Mouse (Mus musculus): ENCODE measurements around the gene Zfp358.
A peak's percentile ranks its signal among the peaks of the same experiment; 100 is the strongest.

Zfp358 gene

DNA sequence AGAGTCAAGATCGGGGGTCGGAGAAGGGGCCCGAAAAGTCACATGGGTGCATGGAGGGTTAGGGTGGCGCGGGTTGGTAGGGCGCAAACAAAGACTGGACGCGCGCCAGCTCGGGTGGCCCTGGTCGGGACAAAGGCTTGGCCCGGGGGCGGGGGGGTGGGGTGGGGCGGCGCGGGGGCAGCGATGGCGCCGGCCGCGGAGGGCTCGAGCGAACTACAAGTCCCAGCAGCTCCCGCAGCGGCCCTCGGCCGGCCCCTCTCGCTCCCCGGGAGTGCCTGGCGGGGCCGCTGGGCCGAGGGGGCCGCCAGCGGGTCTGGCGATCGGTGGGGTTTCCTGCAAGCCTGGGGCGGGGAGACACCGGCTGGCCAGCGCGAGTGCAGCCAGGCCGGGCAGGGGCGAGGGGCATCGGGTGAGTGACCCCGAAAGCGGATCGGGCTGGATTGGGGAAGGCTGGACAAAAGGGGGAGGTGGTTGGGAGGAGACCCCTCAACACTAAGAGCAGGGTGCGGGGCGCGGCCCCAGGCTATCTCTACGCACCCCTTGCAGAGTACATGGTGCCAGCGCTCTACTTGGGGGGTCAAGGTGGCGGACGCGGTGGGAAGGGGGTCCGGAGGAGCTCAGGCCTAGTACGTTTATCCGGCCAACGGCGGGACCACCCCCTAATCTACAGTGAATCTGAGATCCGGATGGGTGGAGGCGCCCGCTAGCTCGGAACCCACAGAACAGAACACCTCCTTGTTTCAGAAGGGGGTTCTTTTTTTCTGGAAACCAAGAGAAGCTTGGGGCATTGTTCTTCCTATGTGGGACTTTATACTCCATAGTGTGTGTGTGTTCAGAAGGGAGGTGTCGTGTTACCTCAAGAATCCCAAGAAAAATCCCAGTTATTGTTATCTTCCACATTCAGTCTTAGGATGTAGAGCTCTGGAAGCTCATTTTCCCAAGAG is at the start of gene Zfp358:
TSS of gene Zfp358 (plus strand) at position 238 of the 944 bp plus-strand sequence.
- DNase-seq (ENCODE audit: low spot score in 2 of 2) = peak; percentile 75 to 77

GRCm38 (mm10) chr8:3449226-3449625 is 43.7 kb upstream of the Zfp358 start:
- no peak for DNase-seq (ENCODE audit: low spot score in 2 of 2)

DNA sequence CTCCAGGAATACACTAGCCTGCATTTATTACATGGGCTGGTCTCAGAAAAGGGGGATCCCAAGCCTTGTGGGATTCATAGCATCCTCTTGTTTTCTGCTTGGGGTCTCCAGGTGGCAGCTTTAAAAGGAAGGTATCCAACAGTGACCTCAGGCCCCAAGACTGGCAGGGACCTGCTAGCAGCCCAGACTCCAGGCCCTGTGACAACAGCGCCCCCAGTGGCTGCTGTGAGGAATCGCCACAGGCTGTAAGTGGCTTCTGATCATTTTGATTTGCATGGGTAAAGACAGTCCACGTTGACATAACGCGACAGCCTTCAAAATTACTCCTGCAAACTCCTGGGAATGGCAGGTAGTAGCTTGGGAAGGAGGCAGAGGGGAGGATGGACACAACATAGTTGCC is 42.3 kb upstream of the Zfp358 start:
- peak in 1 of 2 experiments; percentile 71 for DNase-seq (ENCODE audit: low spot score in 2 of 2)

GRCm38 (mm10) chr8:3451992-3452391 is 40.9 kb upstream of the Zfp358 start:
- no peak for DNase-seq (ENCODE audit: low spot score in 2 of 2)

DNA sequence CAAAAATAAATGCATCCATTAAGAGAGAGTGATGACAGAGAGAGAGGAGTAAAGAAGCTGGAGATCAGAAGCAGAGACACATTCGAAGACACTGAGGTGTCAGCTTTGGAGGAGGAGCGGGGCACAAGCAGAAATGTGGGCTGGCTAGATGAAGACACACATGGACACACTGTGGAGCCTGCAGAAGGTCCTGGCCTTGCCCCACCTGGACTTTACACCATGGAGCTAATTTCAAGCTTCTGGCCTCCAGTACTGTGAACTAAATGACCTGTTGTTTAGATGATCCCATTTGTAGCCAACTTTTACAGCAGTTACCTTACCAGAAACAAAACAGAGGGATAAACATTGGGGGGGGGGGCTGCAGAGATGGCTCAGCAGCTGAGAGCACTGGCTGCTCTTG is 29.7 kb upstream of the Zfp358 start:
- DNase-seq (ENCODE audit: low spot score in 2 of 2) = no peak

DNA sequence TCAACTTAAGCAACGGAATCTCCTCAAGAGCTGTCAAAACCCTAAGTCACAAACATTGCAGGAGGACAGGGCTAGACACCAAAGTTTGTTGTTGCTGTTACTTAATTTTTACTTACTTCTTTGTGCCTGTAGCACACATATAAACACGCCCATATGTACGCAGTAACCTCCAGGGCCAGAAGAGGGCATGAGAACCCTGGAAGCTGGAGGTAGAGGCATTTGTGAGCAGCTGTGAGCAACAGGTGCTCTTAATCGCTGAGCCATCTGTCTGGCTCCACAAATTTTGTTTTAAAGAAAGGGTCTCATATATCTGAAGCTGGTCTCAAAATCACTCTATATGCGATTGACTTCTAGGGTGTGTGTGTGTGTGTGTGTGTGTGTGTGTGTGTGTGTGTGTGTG is 28.6 kb upstream of the Zfp358 start:
- no peak for DNase-seq (ENCODE audit: low spot score in 2 of 2)

- DNase-seq (ENCODE audit: low spot score in 2 of 2) = peak; percentile 92 to 99
Measured at GRCm38 (mm10) chr8:3467006-3467885, 25.7 kb upstream of the Zfp358 start, which contains the start of gene Pex11g. Gene Pex11g (minus strand): TSS chr8:3467680.

- no peak for DNase-seq (ENCODE audit: low spot score in 2 of 2)
Measured at GRCm38 (mm10) chr8:3467886-3468545, 24.9 kb upstream of the Zfp358 start.

DNA sequence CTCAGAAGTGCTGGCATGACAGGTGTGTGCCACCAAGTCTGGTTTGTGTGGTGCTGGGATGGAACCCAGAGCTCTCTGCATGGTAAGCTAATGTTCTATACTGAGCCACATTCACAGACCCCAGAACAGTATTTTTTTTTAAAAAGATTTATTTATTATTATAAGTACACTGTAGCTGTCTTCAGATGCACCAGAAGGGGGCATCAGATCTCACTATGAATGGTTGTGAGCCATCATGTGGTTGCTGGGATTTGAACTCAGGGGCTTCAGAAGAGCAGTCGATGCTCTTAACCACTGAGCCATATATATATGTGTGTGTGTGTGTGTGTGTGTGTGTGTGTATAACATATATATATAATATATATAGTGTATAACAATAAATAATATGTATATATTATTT is 24.1 kb upstream of the Zfp358 start:
- DNase-seq (ENCODE audit: low spot score in 2 of 2) = no peak

- no peak for DNase-seq (ENCODE audit: low spot score in 2 of 2)
Measured at GRCm38 (mm10) chr8:3470562-3470961, 22.4 kb upstream of the Zfp358 start, which contains the start of gene Tex45. Gene Tex45 (plus strand): TSS chr8:3470862.

GRCm38 (mm10) chr8:3475715-3476429 is 17.1 kb upstream of the Zfp358 start:
- DNase-seq (ENCODE audit: low spot score in 2 of 2) = no peak

DNA sequence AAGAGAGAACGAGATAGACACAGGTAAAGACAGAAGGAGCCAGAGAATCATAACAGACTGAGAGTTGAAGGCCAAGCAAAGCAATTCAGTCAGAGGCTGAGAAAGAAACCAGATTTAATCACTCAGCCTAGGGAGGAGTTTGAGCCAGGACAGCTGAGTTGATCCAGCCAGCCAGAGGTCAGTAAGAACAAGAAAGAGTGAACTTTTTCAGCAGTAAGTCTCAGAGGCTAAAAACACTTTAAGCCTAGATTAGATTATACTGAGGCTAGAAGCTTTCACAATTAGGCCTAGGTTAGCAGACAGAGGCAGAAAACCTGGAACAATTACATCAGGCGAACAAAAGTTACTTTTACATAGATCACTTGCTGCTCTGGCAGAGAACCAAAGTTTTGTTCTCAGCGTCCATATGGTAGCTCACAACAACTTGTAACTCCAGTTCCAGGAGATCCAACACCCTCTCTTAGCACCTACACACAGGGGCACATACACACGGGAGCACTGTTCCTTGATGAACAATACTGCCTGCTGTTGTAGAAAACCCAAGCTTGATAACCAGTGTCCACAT is 12.6 kb upstream of the Zfp358 start:
- DNase-seq (ENCODE audit: low spot score in 2 of 2) = no peak

- DNase-seq (ENCODE audit: low spot score in 2 of 2) = no peak
Measured at GRCm38 (mm10) chr8:3481605-3482004, 11.3 kb upstream of the Zfp358 start.

GRCm38 (mm10) chr8:3482240-3482740 is 10.6 kb upstream of the Zfp358 start:
- no peak for DNase-seq (ENCODE audit: low spot score in 2 of 2)

DNA sequence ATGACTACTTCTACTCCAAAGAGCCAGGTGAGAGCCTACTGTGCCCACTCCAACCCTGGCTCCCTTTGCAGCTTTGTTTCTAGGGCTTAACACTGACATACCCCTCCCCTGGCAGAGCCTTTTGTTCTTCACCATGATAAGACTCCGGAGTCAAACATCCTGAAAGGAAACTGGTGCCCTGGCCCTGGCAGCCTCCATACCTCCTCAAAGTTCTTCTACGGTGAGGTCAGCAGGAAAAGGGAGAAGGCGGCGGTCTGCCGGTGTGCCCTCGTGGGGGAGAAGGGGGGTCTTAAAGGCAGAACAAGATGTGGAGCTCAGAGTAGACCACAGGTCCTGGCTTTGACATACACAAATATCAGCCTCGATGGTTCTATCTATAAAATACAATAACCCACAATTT is 9.4 kb upstream of the Zfp358 start:
- DNase-seq (ENCODE audit: low spot score in 2 of 2) = no peak

DNA sequence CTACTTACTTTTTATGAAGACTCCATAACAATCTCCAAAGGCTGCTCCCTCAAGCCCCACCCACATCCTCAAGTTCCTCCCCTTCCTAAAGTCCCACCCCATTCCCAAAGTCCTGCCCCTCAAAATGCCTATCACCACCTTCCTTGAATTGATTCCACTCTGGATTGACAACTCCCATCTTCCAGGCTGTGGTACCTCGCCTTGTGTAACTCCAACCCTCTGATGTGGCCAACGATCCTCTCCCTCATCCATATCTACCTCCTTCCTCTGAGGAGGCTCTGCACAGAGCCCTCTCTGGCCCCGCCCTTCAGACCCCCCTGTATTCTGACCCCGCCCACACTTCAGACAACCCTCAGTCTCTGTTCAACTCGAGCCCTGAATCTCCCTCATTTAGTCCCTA is 7.7 kb upstream of the Zfp358 start:
- DNase-seq (ENCODE audit: low spot score in 2 of 2) = no peak

- DNase-seq (ENCODE audit: low spot score in 2 of 2) = no peak
Measured at GRCm38 (mm10) chr8:3493845-3494208, 889 bp downstream of the Zfp358 start.

- no peak for DNase-seq (ENCODE audit: low spot score in 2 of 2)
Measured at GRCm38 (mm10) chr8:3495578-3496427, 2.9 kb downstream of the Zfp358 start.

DNA sequence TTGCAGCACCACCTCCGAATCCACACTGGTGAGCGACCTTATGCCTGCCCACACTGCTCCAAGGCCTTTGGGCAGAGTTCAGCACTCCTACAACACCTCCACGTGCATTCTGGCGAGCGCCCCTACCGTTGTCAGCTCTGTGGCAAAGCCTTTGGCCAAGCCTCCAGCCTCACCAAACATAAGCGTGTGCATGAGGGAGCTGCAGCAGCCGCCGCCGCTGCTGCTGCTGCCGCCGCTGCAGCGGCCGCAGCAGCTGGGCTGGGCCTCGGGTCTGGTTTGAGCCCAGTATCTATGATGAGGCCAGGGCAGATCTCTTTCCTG is 3.5 kb downstream of the Zfp358 start:
- DNase-seq (ENCODE audit: low spot score in 2 of 2) = no peak

- no peak for DNase-seq (ENCODE audit: low spot score in 2 of 2)
Measured at GRCm38 (mm10) chr8:3498583-3498982, 5.6 kb downstream of the Zfp358 start.

Measured in urinary bladder, postnatal 4 days (tissue).